Mouse (Mus musculus) gastrocnemius, postnatal 10 days (tissue): Measurements from ENCODE around the gene Gm5148. TPM values are rescaled to one million over a fixed set of nuclear protein-coding genes. Genes with fewer than 3 reads are reported as not detected.

Source experiments
- DNase-seq: peaks from one replicate; pipeline ENCODE4 v3.0.0; 2021; ENCODE audit warnings: mixed read lengths
- long read RNA-seq, 2 experiments: library from polyadenylated mRNA; stranded (forward); transcript quantifications; one replicate each; pipeline ENCODE4 v2.0.0; 2021
- total RNA-seq, 2 experiments: library from RNA; stranded (reverse); gene quantifications; 2 replicates each; pipeline ENCODE4 v1.2.3; 2021

Gm5148 gene
- under 1 TPM in 1 of 2 experiments, not detected in 1; 0.25 TPM for total RNA-seq
- long read RNA-seq, experiment 1 = 0 reads
- long read RNA-seq, experiment 2 = 0 reads

DNA sequence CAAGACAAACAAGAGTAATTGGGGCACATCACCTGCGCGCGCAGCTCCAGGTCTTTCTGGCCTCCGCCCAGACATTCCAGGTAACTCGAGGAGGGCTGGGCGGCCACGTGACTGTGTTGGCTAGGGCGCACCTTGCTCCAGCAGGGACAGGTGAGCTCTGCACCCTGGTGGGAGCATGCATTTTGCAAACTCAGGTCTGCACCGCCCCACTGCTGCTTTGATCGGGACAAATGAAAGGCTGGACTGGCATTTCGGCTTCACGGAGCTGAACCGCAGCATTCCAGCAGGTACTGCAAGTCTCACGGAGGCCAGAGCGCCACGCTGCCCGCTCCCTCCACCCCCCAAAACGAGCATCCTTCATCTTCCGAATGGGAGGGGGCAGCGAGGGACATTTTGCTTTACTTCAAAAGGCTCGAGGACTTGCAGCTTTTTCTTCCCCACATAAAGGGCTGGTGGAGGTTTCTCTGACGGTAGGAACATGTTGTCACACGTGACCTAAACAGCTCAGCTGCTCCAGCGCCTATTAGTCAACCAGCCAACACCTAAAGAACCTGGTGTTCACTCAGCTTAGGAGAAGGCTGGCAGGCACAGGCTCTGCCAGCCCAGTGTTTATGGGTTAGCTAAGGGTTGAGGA is at the start of gene Gm5148:
Gene Gm5148 (minus strand): TSS at position 320 of the 634 bp plus-strand sequence.
- DNase-seq = no peak

GRCm38 (mm10) chr3:37770951-37771350 is 46.7 kb upstream of the Gm5148 start:
- DNase-seq = no peak

DNA sequence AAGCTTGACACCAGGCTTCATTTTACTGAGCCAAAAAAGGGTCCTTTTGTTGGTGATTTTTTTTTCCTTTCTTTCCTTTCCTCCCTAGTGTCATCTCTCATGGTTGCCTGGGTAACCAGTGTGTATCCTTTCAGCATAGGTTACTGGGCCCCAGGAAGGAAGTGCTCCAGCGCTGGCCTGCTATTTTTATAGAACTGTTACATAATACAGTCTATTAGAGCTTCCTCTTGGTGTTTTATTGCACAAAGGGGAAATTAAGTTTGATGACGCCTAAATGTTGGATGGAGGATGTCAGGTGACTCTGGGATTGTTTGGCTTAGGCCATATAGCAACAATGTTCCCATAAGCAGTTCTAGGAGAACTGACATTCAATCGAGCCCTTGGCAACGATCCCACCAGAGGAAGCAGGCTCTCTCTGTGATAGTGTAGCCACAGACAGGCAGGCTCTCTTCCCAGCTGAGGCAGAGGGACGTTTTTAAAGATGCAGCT is 45.0 kb upstream of the Gm5148 start:
- peak; percentile 72 for DNase-seq

GRCm38 (mm10) chr3:37767147-37768015 is 43.1 kb upstream of the Gm5148 start:
- DNase-seq = no peak

DNA sequence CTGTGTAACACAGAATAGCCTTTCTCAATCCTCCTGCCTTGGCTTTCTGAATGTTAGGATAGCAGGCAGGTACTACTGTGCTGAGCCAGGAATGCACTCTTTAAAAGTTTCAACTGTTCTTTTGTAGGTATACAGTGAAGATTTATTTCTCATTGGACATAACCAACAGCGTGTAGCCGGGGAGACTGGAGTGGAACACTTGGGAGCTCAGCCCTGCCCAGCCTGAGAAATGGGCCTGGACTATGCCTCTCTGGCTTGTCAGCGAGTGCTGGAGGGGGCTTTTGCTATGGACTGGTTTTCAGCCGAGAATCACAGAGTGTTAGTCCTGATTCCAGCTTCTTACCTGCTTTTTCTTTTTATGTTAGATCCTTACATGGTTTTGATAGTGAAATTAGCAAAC is 42.3 kb upstream of the Gm5148 start:
- no peak for DNase-seq

DNA sequence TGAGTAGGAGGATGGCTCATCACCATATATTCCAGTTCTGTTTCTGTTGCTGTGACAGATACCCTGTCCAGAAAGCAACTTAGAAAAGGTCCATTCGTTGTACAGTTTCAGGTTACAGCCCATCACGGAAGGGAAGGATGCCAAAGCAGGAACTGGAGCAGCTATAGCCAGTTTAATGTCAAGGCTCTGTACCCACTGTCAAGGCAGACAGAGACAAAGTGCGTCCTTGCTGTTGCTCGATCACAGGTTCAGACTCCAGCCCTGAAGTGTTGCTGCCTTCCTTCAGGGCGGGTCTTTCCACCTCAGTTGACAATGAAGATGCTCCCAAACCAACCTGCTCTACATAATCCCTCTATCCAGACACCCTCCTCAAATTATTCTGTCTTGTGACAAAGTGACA is 41.7 kb upstream of the Gm5148 start:
- DNase-seq = no peak

GRCm38 (mm10) chr3:37765275-37765674 is 41.0 kb upstream of the Gm5148 start:
- DNase-seq = no peak

GRCm38 (mm10) chr3:37762303-37762702 is 38.0 kb upstream of the Gm5148 start:
- no peak for DNase-seq

DNA sequence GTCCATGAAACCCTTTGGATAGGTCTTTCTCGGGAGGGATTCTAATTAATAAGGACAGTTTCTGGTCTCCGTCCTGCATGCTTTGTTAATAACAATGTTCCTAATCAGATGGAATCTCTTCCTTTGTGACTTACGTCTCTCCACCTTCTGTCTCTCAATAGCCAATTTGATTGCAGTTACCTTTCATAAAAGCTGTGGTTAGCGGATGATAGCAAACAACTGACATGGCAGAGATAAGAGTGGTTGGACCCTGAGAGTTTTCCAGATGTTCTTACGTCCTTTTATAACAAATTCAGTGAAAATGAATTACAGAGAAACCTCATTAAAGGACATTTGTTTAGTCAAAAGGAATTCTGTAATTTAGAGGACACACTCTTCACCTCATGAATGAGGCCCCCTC is 37.5 kb upstream of the Gm5148 start:
- DNase-seq = no peak

DNA sequence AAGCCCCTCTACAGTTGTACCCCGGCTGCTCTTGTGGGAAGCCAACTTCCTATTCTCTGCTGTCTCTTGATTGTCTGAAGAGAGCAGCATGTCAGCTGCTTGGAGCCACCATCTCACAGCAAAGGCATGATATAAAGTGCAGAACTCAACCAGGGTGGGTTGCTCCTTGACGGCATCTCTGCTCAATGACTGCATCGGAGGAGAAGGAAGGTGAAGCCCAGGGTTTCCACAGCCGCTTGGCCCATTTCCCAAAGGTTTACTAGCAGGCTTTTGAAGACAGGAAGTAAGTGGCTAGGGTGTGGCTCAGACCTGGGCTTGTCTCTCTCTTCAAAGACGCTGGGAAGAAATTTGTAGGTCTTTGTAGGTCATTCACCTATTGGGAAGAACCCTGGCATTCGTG is 36.6 kb upstream of the Gm5148 start:
- DNase-seq = no peak

DNA sequence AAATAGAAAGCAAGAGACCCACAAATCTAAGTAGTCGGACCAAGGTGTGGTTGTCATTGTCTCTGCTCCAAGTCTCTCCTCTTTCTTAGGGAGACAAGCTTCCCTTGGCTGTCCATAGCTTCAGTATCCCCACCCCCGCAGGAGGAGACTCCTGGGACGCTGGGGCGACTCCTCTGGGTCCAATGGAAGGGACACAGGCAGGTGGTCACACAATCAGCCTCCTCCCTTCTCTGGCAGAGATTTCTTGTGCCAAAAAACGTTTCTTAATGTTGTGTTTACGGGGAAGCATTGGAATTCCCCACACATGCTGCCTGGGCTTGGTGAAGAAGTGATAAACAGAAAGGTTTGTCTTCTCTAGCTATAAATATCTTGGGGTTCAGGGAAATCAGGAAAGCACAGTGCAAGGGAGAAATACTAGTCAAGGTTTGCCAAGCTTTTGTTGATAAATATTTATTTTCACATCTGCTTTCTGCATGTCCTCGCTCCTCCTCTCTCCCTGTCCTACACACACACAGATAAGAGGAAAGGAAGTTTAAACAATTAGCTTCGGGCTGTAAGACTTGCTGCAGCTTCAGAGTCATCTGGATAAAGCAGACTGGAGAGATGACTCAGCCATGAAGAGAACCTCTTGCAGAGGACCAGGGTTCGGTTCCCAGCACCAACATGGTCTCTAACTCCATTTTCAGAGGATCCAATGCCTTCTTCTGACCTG is 34.5 kb upstream of the Gm5148 start:
- peak; percentile 17 for DNase-seq

GRCm38 (mm10) chr3:37758124-37758523 is 33.8 kb upstream of the Gm5148 start:
- peak; percentile 16 for DNase-seq

- no peak for DNase-seq
Measured at GRCm38 (mm10) chr3:37757613-37758012, 33.3 kb upstream of the Gm5148 start.

DNA sequence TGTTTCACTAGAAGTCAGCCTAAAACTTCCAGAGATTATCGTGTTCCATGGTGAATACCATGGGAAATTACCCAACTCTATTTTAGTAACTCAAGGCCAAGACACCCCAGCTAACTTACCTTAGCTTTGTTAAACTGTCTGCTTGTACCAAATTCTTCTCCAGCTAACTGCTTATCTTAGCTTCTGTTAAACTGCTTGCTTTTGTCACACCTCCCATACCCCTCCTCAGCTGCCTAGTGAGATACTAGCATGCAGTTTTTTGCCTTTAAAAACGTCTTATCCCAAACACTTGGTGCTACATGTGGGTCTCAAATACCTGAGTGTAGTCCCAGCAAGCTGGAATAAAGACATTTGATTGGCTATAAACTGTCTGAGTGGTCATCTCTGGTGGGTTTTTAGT is 31.7 kb upstream of the Gm5148 start:
- DNase-seq = no peak

DNA sequence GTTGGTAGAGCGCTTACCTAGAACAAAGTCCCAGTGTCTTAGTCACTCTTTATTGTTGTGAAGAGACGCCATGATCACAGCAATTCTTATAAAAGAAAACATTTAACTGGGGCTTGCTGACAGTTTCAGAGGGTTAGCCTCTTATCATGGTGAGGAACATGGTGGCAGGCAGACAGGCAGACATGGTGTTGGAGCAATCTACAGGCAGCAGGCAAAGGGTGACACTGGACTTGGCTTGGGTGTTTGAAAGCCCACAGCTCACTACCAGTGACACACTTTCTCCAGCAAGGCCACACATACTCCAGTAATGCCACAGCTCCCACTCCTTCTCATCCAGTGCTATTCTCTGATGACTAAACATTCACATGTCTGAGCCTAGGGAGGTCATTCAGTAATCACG is 30.3 kb upstream of the Gm5148 start:
- DNase-seq = no peak

GRCm38 (mm10) chr3:37753148-37753547 is 28.9 kb upstream of the Gm5148 start:
- no peak for DNase-seq

GRCm38 (mm10) chr3:37748002-37748733 is 23.9 kb upstream of the Gm5148 start:
- DNase-seq = no peak

DNA sequence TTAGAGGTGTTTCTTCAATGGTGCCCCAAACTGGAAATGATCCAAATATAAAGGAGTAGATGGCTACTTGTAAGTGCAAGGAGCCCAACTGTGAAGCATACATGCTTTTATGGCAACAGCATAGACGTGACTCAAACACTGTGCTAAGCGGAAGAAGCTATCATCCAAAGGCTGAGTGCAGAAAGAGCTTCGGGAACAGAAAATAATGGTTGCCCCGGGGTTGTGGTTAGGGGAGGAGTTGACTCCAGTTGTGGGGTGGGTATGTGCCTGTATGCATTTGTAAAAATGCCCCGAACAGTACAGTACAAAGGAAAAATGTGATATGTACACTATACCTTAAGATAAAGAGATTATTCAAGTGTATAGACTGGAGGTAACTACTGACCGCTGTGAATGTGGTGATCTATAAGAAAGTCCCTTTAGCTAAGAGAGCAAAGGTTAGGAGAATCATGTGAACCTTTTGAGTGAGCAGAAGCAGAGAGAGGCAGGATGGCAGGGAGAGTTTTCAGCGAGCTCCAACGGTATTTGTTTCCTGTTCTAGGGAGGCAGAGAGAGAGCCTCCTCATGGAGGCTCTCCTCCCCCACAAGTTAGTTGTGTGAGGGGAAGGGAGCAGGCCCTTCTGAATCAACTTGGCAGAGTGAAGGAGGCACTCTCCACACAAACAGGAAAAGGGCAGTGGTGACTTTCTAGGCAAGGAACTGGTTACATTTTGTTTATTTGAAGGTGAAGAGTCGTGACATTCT is 23.1 kb upstream of the Gm5148 start:
- DNase-seq = no peak

GRCm38 (mm10) chr3:37744050-37744449 is 19.8 kb upstream of the Gm5148 start:
- DNase-seq = no peak

DNA sequence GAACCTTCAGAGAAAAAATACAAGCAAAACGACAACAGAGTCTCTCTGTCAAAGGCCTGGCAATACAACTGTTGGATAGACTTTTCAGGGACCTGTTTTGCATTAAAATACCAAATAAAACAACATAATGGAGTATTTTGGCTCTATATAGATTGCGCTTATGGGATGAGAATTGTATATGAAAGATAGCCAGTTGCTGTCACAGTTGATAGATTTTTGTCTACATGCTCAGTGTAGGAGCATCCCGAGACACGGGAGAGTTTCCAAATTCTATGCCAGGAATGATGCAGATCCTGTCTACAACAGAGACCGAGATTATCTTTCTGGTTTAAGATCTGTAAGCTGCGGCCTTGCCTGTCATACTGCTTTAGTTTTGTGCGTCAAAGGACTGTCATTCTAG is 15.7 kb upstream of the Gm5148 start:
- no peak for DNase-seq
